Mouse (Mus musculus) cerebellum, adult 18-20 months (tissue): ENCODE data around the gene Borcs6.

Source experiments
- DNase-seq, 2 experiments: peaks; one replicate each; pipeline ENCODE4 v3.0.0; 2021

Borcs6 gene

DNA sequence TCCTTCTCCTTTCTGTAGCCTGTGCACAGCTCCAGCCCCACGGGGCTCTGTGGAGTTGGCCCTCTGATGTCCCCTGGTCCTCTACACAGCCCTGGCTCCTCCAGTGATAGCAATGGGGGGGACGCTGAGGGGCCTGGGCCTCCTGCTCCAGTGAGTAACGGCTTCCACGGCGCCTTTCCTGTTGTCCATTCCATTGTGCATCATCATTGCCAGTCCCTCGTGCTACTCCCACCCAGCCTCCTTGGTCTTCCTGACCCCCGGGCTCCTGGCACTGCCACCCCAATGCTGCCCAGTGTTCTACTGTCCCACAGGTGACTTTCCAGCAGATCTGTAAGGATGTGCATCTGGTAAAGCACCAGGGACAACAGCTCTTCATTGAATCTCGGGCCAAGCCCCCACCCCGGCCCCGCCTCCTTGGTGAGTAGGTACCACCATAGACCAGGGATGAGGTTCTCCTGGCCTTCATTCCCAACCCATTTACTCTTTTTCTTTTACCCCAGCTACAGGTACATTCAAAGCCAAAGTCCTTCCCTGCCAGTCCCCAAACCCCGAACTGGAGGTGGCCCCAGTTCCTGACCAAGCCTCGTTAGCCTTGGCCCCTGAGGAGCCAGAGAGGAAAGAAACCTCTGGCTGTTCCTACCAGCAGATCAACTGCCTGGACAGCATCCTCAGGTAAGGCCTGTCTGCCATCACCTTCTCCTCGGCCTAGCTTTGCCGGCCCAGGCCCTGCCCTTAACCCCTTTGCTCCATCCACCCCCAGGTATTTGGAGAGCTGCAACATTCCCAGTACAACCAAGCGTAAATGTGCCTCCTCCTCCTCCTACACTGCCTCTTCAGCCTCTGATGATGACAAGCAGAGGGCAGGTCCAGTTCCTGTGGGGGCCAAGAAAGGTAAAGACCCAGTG lies 44.3 kb downstream of the Borcs6 start:
- DNase-seq = no peak

DNA sequence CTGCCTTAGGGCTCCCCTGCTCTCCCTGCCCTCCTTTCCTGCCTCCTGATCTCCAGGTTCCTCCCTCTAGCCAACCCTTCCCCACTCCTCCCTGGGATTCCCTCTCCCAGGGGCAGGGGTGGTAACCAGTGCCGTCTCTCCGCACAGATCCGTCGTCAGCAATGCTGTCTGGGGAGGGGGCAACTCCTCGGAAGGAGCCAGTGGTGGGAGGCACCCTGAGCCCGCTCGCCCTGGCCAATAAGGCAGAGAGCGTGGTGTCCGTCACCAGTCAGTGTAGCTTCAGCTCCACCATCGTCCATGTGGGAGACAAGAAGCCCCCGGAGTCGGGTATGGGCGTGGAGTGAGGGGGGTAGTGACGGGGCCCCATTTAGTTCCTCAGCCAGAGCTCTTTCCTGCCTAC lies 45.0 kb downstream of the Borcs6 start:
- DNase-seq = peak in 1 of 2 experiments; percentile 21

DNA sequence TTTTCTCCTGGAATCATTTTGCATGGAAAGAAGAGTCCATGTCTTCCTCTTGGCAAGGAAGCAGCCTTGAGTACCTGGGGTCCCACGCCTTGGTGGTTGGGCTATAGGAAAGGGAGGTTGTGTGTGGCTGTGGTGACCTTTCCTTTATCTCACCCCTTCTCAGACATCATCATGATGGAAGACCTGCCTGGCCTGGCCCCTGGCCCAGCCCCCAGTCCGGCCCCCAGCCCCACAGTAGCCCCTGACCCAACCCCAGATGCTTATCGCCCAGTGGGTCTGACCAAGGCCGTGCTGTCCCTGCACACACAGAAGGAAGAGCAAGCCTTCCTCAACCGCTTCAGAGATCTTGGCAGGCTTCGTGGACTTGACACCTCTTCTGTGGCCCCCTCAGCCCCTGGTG lies 45.7 kb downstream of the Borcs6 start:
- DNase-seq = no peak

DNA sequence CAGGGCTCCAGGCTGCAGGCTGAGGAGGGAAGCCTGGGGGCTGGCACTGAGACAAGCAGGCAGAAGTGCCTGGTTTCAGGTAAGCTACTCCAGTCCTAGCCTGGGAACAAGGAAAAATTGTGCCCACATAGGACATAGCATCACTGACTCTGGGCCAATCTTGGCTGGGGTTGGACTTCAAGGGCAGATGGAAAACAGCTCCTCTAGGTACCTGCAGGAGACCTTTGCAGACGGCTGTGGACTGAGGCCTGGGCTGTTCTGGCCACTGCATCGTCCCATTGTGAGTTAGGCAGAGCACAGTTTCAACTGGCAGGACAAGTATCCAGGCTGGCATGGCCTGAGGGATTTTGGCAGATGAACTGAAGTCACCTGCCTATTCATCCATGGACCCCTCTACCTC lies 46.3 kb downstream of the Borcs6 start:
- no peak for DNase-seq

DNA sequence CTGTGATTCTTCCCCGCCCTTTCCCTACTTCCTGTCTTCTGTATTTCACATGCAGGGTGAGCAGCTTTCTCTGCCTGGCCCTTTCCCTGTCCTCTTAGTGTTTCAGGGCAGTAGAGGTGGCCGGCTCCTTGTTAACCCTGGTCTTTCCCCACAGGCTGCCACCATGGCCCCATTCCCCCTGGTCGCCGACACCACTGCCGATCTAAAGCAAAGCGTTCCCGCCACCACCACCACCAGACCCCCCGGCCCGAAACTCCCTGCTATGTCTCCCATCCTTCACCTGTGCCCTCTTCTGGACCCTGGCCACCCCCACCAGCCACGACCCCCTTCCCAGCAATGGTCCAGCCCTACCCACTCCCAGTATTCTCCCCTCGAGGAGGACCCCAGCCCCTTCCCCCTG lies 46.8 kb downstream of the Borcs6 start:
- no peak for DNase-seq

DNA sequence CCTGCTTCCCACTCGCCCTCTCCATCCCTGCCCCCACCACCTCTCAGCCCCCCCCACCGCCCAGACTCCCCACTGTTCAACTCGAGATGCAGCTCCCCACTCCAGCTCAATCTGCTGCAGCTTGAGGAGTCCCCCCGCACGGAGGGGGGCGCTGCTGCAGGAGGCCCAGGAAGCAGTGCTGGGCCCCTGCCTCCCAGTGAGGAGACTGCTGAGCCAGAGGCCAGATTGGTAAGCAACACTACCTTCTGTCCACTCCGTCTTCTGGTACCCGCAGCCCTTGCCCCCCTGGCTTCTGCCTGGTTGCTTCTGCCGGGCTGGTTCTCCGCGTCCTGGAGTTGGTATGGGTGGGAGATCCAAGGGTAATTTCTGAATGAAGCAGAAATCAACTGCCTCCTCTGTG lies 47.3 kb downstream of the Borcs6 start:
- no peak for DNase-seq

DNA sequence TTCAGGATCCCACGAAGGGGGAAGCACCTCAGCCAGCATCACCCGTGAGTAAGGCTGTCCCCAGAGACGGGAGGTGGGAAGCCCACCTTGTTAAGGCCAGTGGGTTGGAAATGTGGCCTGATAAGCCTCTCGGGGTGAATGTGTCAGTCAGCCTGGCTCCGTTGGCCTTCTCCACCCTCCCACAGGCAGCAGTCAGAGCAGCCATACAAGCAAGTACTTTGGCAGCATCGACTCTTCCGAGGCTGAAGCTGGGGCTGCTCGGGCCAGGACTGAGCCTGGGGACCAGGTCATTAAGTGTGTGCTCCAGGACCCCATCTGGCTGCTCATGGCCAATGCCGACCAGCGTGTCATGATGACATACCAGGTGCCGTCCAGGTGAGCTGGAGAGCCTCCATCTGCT lies 48.2 kb downstream of the Borcs6 start:
- DNase-seq = no peak

DNA sequence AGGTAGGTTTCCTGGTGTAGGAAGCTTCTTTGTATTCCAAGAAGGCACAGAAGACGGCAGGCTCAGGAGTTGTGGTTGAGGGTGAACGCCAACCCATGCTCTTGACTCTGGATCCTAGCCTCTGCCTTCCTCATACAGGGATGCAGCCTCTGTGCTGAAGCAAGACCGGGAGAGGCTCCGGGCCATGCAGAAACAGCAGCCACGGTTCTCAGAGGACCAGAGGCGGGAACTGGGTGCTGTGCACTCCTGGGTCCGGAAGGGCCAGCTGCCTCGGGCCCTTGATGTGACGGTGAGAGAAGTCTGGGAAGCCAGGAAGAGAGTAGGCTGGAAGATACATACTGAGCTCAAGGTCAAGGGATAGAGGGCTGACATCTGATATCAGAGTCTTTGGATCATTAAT lies 48.7 kb downstream of the Borcs6 start:
- DNase-seq = no peak

DNA sequence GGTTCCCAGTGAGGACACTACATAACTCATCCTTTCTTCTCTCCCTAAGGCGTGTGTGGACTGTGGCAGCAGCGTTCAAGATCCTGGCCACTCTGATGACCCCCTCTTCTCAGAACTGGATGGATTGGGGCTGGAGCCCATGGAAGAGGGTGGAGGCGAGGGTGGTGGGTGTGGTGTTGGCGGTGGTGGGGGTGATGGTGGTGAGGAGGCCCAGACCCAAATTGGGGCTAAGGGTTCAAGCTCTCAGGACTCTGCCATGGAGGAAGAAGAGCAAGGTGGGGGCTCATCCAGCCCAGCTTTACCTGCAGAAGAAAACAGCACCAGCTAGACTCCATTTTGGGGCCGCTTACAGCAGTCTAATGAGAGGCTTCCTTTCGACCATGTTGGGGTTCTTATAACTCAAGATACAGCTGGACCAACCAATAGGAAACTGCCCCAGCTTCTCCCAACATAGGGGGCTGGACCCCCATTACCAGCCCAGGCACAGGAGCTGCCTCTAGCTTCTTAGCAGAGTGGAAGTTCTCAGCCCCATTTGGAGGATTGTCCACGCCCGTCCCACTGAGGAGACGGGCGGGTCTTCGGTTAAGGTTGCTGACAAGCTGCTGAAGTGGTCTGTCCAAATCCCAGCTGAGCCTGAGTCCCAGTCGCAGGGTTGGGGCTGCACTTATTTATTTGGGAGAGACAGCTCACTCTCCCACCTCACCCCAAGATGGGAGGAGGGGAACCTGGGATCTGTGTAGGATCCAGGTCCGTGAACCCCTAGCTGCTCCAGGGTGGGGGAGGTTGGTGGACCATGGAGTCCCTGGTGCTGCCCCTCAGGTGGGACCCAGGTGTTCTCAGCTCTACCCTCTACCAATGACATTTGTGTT lies 49.7 kb downstream of the Borcs6 start:
- no peak for DNase-seq

DNA sequence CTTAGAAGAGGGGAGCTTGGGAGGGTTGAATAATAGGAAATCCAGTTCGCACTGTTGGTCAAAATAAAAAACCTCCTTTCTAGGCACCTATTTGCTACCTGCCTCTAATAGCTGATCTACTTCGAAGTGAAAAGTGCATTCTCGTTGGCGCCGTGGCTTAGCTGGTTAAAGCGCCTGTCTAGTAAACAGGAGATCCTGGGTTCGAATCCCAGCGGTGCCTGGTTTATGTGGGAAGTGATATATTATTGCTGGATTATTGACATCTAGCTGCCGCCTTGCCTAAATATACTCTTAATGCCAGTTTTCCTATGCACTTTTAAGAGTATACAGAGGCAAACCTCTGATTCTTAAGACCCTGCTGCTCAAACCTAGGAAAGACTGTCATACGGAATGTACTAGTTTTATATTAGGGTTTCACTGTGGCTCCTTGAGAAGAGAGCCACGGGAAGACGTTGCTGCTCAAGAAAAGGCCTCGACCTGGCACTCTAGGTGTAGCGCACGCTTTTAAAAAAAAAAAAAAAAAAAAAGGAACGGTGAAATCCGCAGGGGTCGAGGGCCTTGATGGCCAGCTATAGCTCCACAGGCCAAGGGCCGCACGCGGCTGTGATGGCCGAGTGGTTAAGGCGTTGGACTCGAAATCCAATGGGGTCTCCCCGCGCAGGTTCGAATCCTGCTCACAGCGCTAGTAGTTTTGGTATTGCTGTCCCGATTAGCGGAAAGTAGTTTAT lies 51.0 kb downstream of the Borcs6 start:
- DNase-seq = peak; percentile 83 to 94
